Mouse (Mus musculus) urinary bladder, postnatal 25 days (tissue): ENCODE results near the gene Bmp8a.
"Not testable (repeated sequence)": the region's sequence is repeated elsewhere in the genome, so short reads cannot be mapped to it uniquely, and the experiment has no call there.

ENCODE experiments used
- DNase-seq: peaks from one replicate; pipeline ENCODE4 v3.0.0; 2022; ENCODE audit warnings: low spot score

Bmp8a gene

GRCm38 (mm10) chr4:123331326-123331725 is 11.7 kb downstream of the Bmp8a start:
- DNase-seq, result no peak

DNA sequence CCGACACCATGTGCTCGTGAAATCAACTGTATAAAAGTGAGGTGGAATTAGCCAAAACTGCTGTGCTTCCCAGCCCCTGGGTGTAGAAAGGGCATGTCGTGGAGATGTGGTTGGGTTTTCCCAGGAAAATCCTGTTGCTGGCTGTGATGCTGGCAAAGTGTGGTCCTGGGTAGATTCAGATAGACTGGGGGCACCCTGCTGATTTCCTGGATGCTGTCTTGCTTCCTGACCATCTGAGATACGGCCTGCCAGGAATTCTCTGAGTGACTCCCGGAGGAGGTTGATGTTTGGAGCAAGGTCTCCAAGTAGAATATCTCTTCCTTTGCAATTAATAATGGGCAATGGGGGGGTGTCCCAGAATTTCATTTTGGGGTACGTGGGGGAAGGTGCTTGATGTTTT is 14.1 kb downstream of the Bmp8a start:
- DNase-seq, result no peak

DNA sequence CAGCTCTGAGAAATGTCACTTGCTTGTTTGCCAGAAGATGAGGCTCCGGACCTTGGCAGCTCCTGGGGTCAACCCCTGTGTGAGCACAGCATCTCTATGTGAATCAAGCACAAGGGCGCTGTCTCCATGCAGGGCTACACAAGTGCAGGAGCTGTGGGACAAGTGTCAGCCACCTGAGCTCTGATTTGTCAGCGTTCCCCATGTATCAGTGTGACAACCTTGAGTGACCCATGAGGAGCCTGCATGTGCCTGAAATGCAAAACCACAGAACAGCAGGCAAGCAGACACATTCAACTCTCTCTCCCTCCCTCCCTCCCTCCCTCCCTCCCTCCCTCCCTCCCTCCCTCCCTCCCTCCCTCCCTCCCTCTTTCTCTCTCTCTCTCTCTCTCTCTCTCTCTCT is 15.4 kb downstream of the Bmp8a start:
- no peak for DNase-seq

GRCm38 (mm10) chr4:123326087-123326486 is 17.0 kb downstream of the Bmp8a start:
- no peak for DNase-seq

GRCm38 (mm10) chr4:123323534-123323933 is 19.5 kb downstream of the Bmp8a start, which contains the start of gene Oxct2a:
Gene Oxct2a, minus strand, starts transcription at chr4:123323634.
- no peak for DNase-seq

DNA sequence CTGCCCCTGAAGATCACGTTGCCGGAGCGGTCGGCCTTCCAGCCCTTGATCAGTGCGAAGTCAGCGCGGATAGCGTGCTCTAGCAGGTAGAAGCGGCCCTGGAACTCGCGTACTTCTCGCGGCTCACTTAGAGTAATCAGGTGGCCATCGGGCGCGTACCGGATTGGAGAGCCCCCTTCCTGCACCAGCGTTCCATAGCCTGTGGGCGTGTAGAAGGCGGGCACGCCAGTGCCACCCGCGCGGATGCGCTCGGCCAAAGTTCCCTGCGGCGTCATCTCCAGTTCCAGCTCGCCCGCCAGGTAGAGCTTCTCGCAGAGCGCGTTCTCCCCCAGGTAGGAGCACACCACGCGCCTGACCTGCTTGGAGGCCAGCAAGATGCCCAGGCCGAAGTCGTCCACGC is 20.1 kb downstream of the Bmp8a start:
- DNase-seq, result not testable (repeated sequence)

- no peak for DNase-seq
Measured at GRCm38 (mm10) chr4:123314497-123314896, 28.6 kb downstream of the Bmp8a start.

DNA sequence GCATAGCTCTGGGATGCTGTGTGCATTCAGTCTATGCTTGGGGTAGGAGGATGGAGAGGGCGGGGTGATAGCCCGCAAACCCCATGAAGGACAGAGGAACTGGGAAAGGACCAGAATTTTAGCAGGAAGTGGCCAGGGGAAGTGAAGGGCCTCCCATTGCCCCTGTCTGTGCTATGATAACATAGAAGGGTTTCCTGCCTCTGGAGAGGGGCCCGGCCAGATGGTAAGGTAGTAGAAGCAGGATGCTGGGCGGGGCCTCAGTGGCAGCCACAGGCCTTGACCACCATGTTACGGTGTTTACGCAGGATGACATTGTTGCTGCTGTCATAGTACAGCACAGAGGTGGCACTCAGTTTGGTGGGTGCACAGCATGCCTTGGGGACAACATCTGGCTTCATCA is 30.0 kb downstream of the Bmp8a start:
- DNase-seq, result no peak

DNA sequence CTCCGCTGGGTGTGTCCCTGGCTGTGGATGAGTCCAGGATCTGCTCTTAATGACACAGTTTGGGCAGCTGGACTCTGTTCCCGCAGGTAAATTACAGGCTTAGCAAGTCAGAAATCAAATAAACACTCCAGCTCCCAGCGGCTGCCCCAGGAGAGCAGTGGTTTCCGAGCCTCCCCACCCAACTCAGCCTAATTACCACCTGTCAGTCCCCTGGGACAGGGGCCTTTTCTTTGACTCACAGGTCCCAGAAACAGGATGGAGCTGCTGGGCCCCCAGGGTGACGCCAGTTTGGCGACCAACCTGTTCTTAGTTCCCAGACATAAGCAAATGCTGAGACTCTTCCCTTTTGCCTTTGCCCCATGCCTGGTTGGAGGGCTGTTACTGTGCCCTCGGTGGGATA is 31.2 kb downstream of the Bmp8a start:
- DNase-seq, result no peak

DNA sequence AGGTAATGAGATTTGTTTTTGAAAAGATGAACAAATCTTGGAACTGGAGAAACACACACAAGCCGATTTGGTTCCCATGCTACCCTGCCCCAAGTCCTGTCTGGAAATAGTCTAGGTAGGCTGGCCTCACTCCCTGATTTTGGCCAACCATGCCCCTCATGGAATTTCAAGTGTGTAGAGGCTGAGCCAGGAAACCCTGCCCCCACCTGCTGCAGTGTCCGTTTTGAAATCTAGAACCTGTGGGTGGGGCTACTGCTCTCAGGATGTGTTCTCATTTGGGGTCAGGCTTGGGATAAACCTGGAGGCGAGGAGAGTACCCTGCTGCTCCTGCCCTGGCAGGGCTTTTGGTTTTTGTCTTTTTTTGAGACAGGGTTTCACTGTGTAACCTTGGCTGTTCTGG is 34.8 kb downstream of the Bmp8a start:
- DNase-seq, result no peak

DNA sequence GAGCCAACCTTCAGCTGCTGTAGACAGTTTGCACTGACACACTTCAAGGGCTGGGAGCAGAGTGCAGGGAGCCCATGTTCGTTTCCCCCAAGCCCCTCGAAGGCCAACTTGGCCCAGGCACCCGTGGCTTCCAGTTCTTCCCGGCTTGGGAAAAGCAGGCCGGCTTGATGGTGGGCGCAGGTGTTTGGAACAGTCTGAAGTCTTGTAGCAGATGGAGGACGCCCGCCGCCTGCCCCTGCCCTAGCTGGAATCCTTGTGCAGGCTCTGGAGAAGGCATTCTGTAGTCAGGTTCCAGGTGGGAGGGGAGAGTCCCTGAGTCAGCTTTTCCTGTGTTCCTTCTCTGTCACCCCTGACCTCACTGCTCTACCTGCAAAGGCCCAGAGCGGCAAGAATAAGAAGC is 36.1 kb downstream of the Bmp8a start:
- DNase-seq, result no peak

DNA sequence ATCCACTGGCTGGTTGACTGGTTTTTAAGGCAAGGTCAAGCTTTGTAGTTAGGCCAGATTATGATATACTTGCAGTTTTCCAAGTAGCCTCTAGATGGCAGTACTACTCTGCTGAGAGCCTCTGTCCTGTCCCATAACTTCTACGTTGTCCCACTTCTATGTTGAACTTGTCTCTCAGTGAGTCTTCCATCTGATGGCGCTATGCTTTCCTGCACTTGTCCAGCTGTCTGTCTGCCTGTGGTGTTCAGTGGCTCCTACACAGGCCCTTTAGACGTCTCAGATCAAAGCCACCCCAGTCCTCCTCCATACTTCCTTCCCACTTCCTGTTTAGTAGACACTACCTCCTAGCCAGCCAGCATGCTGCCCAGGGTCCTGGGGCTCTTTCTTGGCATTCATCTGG is 37.3 kb downstream of the Bmp8a start:
- DNase-seq, result no peak

- DNase-seq, result no peak
Measured at GRCm38 (mm10) chr4:123298980-123299670, 43.9 kb downstream of the Bmp8a start.

GRCm38 (mm10) chr4:123298226-123298625 is 44.8 kb downstream of the Bmp8a start:
- DNase-seq, result no peak

DNA sequence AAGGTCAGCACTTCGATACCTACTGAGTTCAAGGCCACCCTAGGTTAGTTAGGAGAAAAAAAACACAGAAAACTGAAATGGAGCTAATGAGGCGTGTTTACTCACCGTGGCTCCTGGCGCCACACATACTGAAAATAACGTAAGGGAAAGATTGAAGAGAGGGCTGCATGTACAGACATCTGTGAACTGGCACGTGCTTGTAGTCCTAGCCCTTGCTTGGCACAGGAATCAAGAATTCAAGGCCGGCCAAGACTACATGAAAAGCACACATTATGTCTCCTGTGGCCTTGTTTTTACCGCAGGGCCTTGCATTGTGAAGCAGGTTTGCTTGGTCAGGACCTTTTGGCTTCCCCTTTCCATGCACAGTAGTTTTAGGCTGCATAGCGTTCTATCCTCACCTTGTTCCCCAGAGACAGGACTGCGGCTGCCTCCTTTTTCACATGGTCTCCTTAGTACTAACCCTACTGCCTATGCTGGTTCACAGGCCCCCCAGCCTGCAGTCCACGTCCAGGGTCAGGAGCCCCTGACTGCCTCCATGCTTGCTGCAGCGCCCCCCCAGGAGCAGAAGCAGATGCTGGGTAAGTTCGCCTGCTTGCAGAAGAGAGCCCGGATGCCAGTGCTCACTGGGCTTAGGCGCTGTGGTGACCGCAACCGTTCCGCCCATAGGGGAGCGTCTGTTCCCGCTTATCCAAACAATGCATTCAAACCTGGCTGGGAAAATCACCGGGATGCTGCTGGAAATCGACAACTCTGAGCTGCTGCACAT is 45.7 kb downstream of the Bmp8a start:
- DNase-seq, result no peak

- no peak for DNase-seq
Measured at GRCm38 (mm10) chr4:123296148-123296534, 46.9 kb downstream of the Bmp8a start.

DNA sequence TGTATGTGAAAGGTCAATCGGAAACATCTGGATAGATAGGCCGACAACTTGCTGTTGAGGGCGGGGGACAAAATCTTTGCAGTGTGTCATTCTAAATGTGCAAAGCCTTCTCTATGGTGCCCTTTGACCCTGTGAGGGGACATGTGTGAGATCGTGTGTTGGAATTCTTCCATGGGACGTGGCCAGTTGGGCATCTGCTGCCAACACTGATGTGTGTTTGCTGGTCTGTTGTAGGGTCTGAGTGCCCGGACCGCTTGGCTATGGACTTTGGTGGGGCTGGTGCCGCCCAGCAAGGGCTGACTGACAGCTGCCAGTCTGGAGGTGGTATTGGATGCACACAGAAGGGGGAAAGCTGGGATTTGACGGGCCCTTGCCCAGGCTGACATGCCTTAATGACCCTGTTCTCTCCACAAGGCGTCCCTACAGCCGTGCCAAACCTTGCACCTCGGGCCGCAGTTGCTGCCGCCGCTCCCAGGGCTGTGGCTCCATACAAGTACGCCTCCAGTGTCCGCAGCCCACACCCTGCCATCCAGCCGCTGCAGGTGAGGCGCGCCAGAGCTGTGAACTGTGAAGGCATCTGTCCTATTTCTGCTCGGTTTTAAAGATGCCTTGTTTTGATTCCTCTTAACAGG is 47.4 kb downstream of the Bmp8a start:
- DNase-seq, result no peak

GRCm38 (mm10) chr4:123295026-123295425 is 48.0 kb downstream of the Bmp8a start:
- not testable (repeated sequence) for DNase-seq

DNA sequence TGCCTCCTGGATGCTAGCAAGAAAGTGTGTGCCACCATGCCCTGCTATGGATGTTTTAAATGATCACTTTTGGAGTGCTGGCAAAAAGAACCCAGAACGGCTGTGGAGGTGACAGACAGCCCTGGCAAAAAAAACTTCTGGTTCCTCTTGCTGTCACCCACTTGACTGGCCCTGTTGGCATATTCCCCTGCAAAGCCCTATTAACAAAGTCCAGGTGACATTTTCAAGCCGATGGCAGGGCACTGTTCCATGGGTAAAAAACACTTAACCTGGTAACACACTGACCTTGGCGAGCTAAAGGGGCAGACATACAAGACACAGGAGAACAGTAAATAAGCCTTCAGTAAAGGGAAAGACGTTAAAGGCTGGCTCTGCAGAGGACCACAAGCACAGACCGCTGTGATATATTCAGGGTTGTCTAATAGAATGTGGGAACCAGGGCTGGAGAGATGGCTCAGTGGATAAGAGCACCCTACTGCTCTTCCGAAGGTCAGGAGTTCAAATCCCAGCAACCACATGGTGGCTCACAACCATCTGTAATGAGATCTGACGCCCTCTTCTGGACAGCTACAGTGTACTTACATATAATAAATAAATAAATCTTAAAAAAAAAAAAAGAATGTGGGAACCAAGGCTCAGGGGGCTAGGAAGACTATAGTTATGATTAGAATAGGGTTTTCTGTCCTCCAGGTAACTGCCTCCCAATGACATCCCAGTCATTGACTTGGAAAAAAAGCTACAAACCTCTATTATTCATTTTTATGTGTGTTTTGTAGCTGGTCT is 49.2 kb downstream of the Bmp8a start:
- no peak for DNase-seq

DNA sequence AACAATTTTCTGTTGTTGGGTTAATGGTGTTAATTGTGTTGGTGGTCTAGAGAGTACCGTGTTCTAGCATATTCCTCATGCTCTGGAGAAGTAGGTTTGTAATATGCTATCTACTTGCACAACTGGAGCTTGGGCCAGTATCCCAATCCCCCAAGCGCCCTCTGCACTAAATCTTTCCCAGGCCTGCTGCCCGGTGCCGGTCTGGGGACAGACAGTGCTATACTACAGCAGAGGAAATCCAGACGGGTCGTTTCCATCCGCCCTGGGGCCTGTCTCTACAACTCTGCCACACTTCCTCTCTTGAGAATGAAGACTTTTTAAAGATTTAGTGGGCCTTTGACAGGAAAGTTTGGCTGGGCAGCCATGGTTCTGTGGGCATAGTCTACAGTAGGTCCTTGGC is 50.1 kb downstream of the Bmp8a start:
- DNase-seq, result no peak

DNA sequence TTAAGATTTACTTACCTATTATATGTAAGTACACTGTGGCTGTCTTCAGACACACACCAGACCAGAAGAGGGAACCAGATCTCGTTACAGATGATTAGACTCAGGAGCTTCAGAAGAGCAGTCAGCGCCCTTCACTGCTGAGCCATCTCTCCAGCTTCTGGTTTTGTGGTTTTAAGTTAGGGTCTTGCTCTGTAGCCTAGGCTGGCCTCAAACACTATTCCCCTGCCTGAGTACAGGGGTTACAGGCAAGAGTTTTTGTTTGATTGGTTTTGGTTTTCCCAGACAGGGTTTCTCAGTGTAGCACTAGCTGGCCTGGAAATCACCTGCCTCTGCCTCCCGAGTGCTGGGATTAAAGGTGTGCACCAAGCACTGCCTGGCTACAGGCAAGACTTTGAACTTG is 50.7 kb downstream of the Bmp8a start:
- DNase-seq, result no peak

- no peak for DNase-seq
Measured at GRCm38 (mm10) chr4:123289038-123289437, 54.0 kb downstream of the Bmp8a start.
